Mouse (Mus musculus): ENCODE results near the gene Ttc4. TPM values are rescaled to one million over a fixed set of nuclear protein-coding genes. Genes with fewer than 3 reads are reported as not detected.

Gene Ttc4
- polyA plus RNA-seq, 1 experiment, result 155 TPM

GRCm38 (mm10) chr4:106627809-106628208 lies 50.9 kb downstream of the Ttc4 start:
- no peaks in the 10 kb centered on the region for H3K27me3 ChIP-seq (ENCODE audit: control insufficient read depth, insufficient read depth, low read length)
- TF ChIP-seq CTCF (IDR thresholded peaks at IDR 0.05; ENCODE audit: control insufficient read depth, insufficient read depth, insufficient replicate concordance, low read depth, low read length), result no peak

GRCm38 (mm10) chr4:106624271-106624670 lies 54.5 kb downstream of the Ttc4 start:
- TF ChIP-seq POLR2A (IDR thresholded peaks at IDR 0.05; ENCODE audit: control insufficient read depth, low read depth, low read length) (no peak), CTCF (IDR thresholded peaks at IDR 0.05; ENCODE audit: control insufficient read depth, insufficient read depth, insufficient replicate concordance, low read depth, low read length) (no peak)

More at GRCm38 (mm10) chr4:106627809-106628208, 50.9 kb downstream of the Ttc4 start:
- H3K4me1 ChIP-seq (ENCODE audit: control insufficient read depth, insufficient read depth, low read length), result peaks cover 16% of the 10 kb centered on the region
- H3K27ac ChIP-seq (ENCODE audit: control insufficient read depth, insufficient read depth, low read depth, low read length), result no peak overlapping the region
- no peaks in the 10 kb centered on the region for H3K36me3 ChIP-seq (ENCODE audit: control insufficient read depth, insufficient read depth, low read length)
- H3K4me3 ChIP-seq (ENCODE audit: control insufficient read depth, low read depth, low read length), result no peak overlapping the region

GRCm38 (mm10) chr4:106622712-106623111 lies 56.0 kb downstream of the Ttc4 start:
- H3K4me3 ChIP-seq (ENCODE audit: control insufficient read depth, low read depth, low read length), result no peak overlapping the region; the same call in 1 of the 2 replicates
- no peak overlapping the region for H3K27ac ChIP-seq (ENCODE audit: control insufficient read depth, insufficient read depth, low read depth, low read length)
- H3K27me3 ChIP-seq (ENCODE audit: control insufficient read depth, insufficient read depth, low read length), result no peaks in the 10 kb centered on the region
- H3K36me3 ChIP-seq (ENCODE audit: control insufficient read depth, insufficient read depth, low read length), result no peaks in the 10 kb centered on the region
- H3K4me1 ChIP-seq (ENCODE audit: control insufficient read depth, insufficient read depth, low read length), result peaks cover 23% of the 10 kb centered on the region
- TF ChIP-seq CTCF (IDR thresholded peaks at IDR 0.05; ENCODE audit: control insufficient read depth, insufficient read depth, insufficient replicate concordance, low read depth, low read length) (no peak), POLR2A (IDR thresholded peaks at IDR 0.05; ENCODE audit: control insufficient read depth, low read depth, low read length) (no peak)

More at GRCm38 (mm10) chr4:106624271-106624670, 54.5 kb downstream of the Ttc4 start:
- Histone ChIP-seq H3K27ac (ENCODE audit: control insufficient read depth, insufficient read depth, low read depth, low read length) (no peak overlapping the region), H3K36me3 (ENCODE audit: control insufficient read depth, insufficient read depth, low read length) (no peaks in the 10 kb centered on the region), H3K4me3 (ENCODE audit: control insufficient read depth, low read depth, low read length) (no peak overlapping the region), H3K4me1 (ENCODE audit: control insufficient read depth, insufficient read depth, low read length) (peaks cover 26% of the 10 kb centered on the region), H3K27me3 (ENCODE audit: control insufficient read depth, insufficient read depth, low read length) (no peaks in the 10 kb centered on the region)

- no peak within 1 kb of the TSS for H3K27ac ChIP-seq (ENCODE audit: control insufficient read depth, insufficient read depth, low read depth, low read length)
- TF ChIP-seq CTCF (IDR thresholded peaks at IDR 0.05; ENCODE audit: control insufficient read depth, insufficient read depth, insufficient replicate concordance, low read depth, low read length) (no peak), POLR2A (IDR thresholded peaks at IDR 0.05; ENCODE audit: control insufficient read depth, low read depth, low read length) (no peak)
- no peaks in the 10 kb centered on the region for H3K36me3 ChIP-seq (ENCODE audit: control insufficient read depth, insufficient read depth, low read length)
- H3K4me1 ChIP-seq (ENCODE audit: control insufficient read depth, insufficient read depth, low read length), result peaks cover 22% of the 10 kb centered on the region
- H3K4me3 ChIP-seq (ENCODE audit: control insufficient read depth, low read depth, low read length), result no peak within 1 kb of the TSS; the same call in 1 of the 2 replicates
- H3K27me3 ChIP-seq (ENCODE audit: control insufficient read depth, insufficient read depth, low read length), result no peaks in the 10 kb centered on the region
These were observed 56.7 kb downstream of the Ttc4 start, which contains the start of gene Ttc22 for GRCm38 (mm10) chr4:106622030-106622493. Gene Ttc22 (plus strand): TSS chr4:106622432.

- no peak overlapping the region for H3K27ac ChIP-seq (ENCODE audit: control insufficient read depth, insufficient read depth, low read depth, low read length)
- TF ChIP-seq POLR2A (IDR thresholded peaks at IDR 0.05; ENCODE audit: control insufficient read depth, low read depth, low read length) (no peak), CTCF (IDR thresholded peaks at IDR 0.05; ENCODE audit: control insufficient read depth, insufficient read depth, insufficient replicate concordance, low read depth, low read length) (no peak)
- peaks cover 24% of the 10 kb centered on the region for H3K4me1 ChIP-seq (ENCODE audit: control insufficient read depth, insufficient read depth, low read length)
- H3K36me3 ChIP-seq (ENCODE audit: control insufficient read depth, insufficient read depth, low read length), result no peaks in the 10 kb centered on the region
- no peak overlapping the region for H3K4me3 ChIP-seq (ENCODE audit: control insufficient read depth, low read depth, low read length)
- H3K27me3 ChIP-seq (ENCODE audit: control insufficient read depth, insufficient read depth, low read length), result no peaks in the 10 kb centered on the region
These were observed 57.3 kb downstream of the Ttc4 start for GRCm38 (mm10) chr4:106621428-106621827.

GRCm38 (mm10) chr4:106618898-106619297 lies 59.8 kb downstream of the Ttc4 start:
- no peaks in the 10 kb centered on the region for H3K36me3 ChIP-seq (ENCODE audit: control insufficient read depth, insufficient read depth, low read length)
- no peak for TF ChIP-seq CTCF (IDR thresholded peaks at IDR 0.05; ENCODE audit: control insufficient read depth, insufficient read depth, insufficient replicate concordance, low read depth, low read length)
- TF ChIP-seq POLR2A (IDR thresholded peaks at IDR 0.05; ENCODE audit: control insufficient read depth, low read depth, low read length), result no peak
- no peaks in the 10 kb centered on the region for H3K27me3 ChIP-seq (ENCODE audit: control insufficient read depth, insufficient read depth, low read length)
- H3K27ac ChIP-seq (ENCODE audit: control insufficient read depth, insufficient read depth, low read depth, low read length), result no peak overlapping the region
- peaks cover 23% of the 10 kb centered on the region for H3K4me1 ChIP-seq (ENCODE audit: control insufficient read depth, insufficient read depth, low read length)
- H3K4me3 ChIP-seq (ENCODE audit: control insufficient read depth, low read depth, low read length), result no peak overlapping the region

GRCm38 (mm10) chr4:106617056-106617455 lies 61.7 kb downstream of the Ttc4 start, which contains the start of gene Lexm:
Gene Lexm (minus strand): TSS chr4:106617241.
- H3K27ac ChIP-seq (ENCODE audit: control insufficient read depth, insufficient read depth, low read depth, low read length), result no peak within 1 kb of the TSS
- no peaks in the 10 kb centered on the region for H3K36me3 ChIP-seq (ENCODE audit: control insufficient read depth, insufficient read depth, low read length)
- H3K27me3 ChIP-seq (ENCODE audit: control insufficient read depth, insufficient read depth, low read length), result no peaks in the 10 kb centered on the region
- H3K4me3 ChIP-seq (ENCODE audit: control insufficient read depth, low read depth, low read length), result peak within 1 kb of the TSS; percentile 80
- peak; percentile 35; the same call in 1 of the 2 replicates for TF ChIP-seq POLR2A (IDR thresholded peaks at IDR 0.05; ENCODE audit: control insufficient read depth, low read depth, low read length)
- no peak for TF ChIP-seq CTCF (IDR thresholded peaks at IDR 0.05; ENCODE audit: control insufficient read depth, insufficient read depth, insufficient replicate concordance, low read depth, low read length)
- H3K4me1 ChIP-seq (ENCODE audit: control insufficient read depth, insufficient read depth, low read length), result peaks cover 16% of the 10 kb centered on the region
